Mouse (Mus musculus): Measurements from ENCODE around the gene A1cf. TPM values are rescaled to one million over a fixed set of nuclear protein-coding genes. Genes with fewer than 3 reads are reported as not detected.

Gene A1cf
- total RNA-seq (2021): not detected
- long read RNA-seq: 0 reads

DNA sequence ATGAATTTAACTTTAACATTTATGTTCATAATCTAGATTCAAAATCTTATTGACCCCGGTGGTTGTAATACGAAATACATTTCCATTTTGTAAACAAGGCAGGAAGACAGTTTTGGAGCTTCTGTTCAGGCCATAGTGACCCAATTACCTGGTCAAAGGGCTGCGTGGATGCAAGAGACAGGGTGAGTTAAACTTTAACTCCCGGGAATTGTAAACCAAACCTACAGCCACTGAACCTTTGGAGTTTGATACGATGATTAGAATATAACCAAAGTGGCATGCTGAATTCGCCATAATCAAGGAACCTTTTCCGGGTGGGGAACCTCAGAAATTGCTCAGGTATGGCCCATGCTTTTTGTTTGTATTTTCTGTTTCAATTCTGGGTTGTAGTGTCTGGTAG lies at the start of gene A1cf:
Gene A1cf, plus strand, starts transcription at position 244 of the 400 bp plus-strand sequence.
- no peak for DNase-seq (ENCODE audit: low spot score in 2 of 2)

GRCm38 (mm10) chr19:31834250-31834649 lies 34.3 kb upstream of the A1cf start:
- DNase-seq (ENCODE audit: low spot score in 2 of 2): no peak

- peak in 1 of 2 experiments; percentile 31 for DNase-seq (ENCODE audit: low spot score in 2 of 2)
Observed at GRCm38 (mm10) chr19:31861909-31862308, 6.7 kb upstream of the A1cf start.

GRCm38 (mm10) chr19:31862512-31863249 lies 5.9 kb upstream of the A1cf start:
- DNase-seq (ENCODE audit: low spot score in 2 of 2): no peak

DNA sequence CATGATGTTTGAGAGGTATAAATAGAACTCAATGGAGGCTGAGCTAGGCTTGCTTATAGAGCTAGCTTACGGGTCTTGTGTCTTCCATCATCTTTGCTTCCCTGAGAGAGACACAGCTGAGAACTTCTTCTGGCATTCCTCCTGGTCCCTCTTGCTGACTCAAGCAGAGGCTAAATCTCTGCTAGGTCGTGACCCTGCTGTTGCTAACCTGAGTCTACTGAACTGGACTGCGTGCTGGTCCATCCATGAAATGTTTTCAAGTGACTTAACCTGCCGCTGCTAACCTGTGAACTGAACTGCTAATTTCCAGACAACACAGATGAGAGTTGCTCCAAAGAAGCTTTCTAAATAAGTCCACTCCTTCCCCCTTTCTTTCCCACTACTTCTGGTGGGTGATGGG lies 3.1 kb upstream of the A1cf start:
- DNase-seq (ENCODE audit: low spot score in 2 of 2): no peak

GRCm38 (mm10) chr19:31868076-31868475 lies 488 bp upstream of the A1cf start:
- DNase-seq (ENCODE audit: low spot score in 2 of 2): no peak

DNA sequence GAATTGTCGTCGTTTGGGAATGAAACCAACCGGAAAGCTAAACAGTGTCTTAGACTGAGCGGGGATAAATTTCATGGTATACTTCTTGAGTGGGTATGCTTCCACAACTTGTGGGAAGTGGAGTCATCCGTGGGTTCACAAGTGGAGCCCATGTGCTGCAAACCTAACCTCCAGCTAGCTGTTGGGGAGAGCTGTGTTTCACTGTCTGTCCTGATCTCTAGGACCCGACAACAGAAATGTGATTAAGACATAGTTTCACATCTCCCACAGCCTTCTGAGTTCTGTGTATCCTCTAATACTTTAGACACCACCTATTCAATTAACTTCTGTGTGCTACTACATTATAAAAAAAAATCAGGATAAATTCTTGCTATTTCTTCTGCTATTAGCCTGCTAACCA lies 407 bp downstream of the A1cf start:
- no peak for DNase-seq (ENCODE audit: low spot score in 2 of 2)

- no peak for DNase-seq (ENCODE audit: low spot score in 2 of 2)
Observed at GRCm38 (mm10) chr19:31871377-31871776, 2.8 kb downstream of the A1cf start.

GRCm38 (mm10) chr19:31877968-31878367 lies 9.4 kb downstream of the A1cf start:
- DNase-seq (ENCODE audit: low spot score in 2 of 2): no peak

DNA sequence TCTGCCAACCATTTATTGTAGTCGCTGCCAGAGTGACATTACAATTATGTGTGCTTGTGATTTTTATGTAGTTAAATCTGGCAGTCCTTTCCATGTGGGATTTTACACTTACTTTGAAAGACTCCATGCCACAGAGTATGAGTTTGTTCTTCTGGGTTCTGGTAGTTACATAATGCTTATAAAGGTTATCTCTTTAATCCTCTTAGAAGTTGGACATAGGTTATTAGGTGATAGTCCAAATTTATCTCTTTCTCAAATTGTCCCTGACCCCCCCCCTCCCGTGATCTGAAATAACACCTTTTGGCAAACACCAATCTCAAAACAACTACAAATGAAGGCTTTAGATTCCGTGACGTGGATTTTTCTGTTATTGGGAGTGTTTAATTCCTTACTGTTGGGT lies 16.0 kb downstream of the A1cf start:
- DNase-seq (ENCODE audit: low spot score in 2 of 2): no peak

GRCm38 (mm10) chr19:31887275-31887674 lies 18.7 kb downstream of the A1cf start:
- DNase-seq (ENCODE audit: low spot score in 2 of 2): no peak

GRCm38 (mm10) chr19:31889988-31890387 lies 21.4 kb downstream of the A1cf start:
- DNase-seq (ENCODE audit: low spot score in 2 of 2): no peak

- no peak for DNase-seq (ENCODE audit: low spot score in 2 of 2)
Observed at GRCm38 (mm10) chr19:31891001-31891893, 22.7 kb downstream of the A1cf start.

DNA sequence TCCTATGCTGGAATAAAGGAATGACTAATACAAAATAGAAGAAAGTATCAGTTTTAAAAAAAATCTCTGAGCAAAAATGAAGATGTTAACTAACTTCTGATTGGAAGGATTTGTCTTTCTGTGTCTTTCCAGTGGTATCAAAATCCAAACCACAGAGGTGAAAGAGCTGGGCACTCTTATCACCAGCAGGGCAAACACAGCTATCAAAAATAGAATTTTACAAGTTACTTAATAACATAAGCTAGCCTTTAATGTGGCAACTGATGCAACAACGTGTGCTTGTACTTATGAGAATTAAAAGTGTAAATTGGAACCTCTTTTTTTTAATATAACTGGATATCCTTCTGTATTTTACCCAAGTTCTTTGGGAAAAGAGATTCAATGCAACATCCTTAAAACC lies 27.4 kb downstream of the A1cf start:
- no peak for DNase-seq (ENCODE audit: low spot score in 2 of 2)

DNA sequence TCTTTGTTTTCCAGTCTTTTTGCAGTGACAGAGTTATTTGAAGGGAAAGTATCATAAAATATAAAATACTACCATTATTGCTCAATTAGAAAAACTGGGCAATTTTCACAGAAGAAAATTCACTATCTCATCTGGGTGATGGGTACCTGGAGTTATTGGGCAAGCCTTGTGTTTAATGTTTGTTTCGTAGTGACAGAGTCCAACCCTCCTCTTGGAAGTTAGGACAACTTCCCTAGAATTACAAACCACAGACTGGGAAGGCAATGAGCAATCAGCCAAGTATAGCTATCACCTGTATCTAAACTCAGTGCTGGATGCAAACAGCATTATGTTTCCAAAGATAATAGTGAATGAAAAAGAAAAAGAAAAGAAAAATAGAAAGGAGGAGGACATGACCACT lies 28.1 kb downstream of the A1cf start:
- no peak for DNase-seq (ENCODE audit: low spot score in 2 of 2)

DNA sequence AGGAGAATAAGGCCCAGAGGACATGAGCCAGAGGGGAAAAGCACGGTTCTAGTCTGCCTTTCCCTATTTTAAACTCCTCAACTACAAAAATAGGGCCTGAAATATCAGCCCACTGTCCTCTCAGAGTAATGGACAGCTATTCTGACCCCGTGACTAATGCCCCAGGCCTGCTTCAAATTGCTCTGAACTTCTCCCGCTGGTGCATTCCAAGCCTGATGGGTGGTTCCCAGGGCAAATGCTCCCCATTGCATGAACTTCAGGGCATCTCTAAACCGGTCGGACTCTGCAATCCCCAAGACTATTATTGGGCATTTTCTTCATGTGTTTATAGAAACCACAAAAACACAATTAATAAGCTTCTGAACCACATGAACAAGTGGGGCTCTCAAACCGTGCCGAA lies 37.1 kb downstream of the A1cf start:
- DNase-seq (ENCODE audit: low spot score in 2 of 2): no peak

- no peak for DNase-seq (ENCODE audit: low spot score in 2 of 2)
Observed at GRCm38 (mm10) chr19:31910423-31910822, 41.9 kb downstream of the A1cf start.

DNA sequence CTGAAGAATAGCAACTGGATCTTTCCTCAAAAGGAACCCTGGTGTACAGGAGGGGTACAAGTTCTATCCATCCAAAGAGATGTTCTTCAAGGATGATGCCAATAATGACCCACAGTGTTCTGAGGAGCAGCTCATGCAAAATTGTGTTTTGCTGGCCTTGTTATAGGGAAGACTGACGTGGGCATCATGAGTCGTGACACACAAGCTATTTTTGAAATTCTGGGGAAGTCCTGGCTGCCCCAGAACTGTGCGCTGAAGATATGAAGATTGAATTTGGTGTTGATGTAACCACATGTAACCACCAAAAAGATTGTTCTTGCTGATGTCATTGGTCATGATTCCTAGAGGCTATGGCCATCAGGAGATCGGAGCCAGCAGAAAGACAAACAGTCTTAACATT lies 45.4 kb downstream of the A1cf start:
- DNase-seq (ENCODE audit: low spot score in 2 of 2): no peak

- DNase-seq (ENCODE audit: low spot score in 2 of 2): no peak
Observed at GRCm38 (mm10) chr19:31920357-31920756, 51.8 kb downstream of the A1cf start.

DNA sequence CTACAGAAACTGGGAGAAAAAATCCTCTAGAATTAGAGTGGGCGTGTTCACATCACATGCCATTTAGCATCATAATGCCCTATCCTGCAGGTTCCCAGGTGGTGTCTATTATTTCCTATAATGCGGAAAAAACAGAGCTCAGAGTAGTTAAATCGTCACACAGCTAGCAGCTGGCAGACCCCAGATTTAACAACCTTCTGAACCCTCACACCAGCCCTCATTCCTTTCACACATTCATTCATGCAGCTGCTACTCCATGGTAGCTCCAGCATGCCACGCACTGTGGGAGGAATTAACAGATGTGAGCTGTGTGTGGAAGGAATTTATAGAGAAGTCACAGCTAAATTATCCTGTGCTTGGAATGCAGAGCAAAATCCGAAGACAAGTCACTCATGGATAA lies 53.3 kb downstream of the A1cf start:
- DNase-seq (ENCODE audit: low spot score in 2 of 2): peak in 1 of 2 experiments; percentile 2

GRCm38 (mm10) chr19:31923615-31924352 lies 55.2 kb downstream of the A1cf start:
- DNase-seq (ENCODE audit: low spot score in 2 of 2): no peak
